Mouse (Mus musculus) lung, postnatal 10 days (tissue): ENCODE data around the gene C1s1.
"Not testable (repeated sequence)": the region's sequence is repeated elsewhere in the genome, so short reads cannot be mapped to it uniquely, and the experiment has no call there.

Experiments used
- DNase-seq: peaks from one replicate; pipeline ENCODE4 v3.0.0; 2021

The C1s1 gene

GRCm38 (mm10) chr6:124542284-124542683, at the start of gene C1s1:
Gene C1s1, minus strand, starts transcription at chr6:124542359.
- peak; percentile 82 for DNase-seq

GRCm38 (mm10) chr6:124588771-124589170, 46.6 kb upstream of the C1s1 start:
- no peak for DNase-seq

- DNase-seq, result no peak
Observed at GRCm38 (mm10) chr6:124586266-124586665, 44.1 kb upstream of the C1s1 start.

- no peak for DNase-seq
Observed at GRCm38 (mm10) chr6:124585761-124586160, 43.6 kb upstream of the C1s1 start.

- DNase-seq, result no peak
Observed at GRCm38 (mm10) chr6:124584935-124585334, 42.8 kb upstream of the C1s1 start.

- DNase-seq, result no peak
Observed at GRCm38 (mm10) chr6:124582231-124582630, 40.1 kb upstream of the C1s1 start.

- peak; percentile 12 for DNase-seq
Observed at GRCm38 (mm10) chr6:124580155-124580554, 38.0 kb upstream of the C1s1 start.

- DNase-seq, result not testable (repeated sequence)
Observed at GRCm38 (mm10) chr6:124575155-124575678, 33.1 kb upstream of the C1s1 start.

- DNase-seq, result peak; percentile 73
Observed at GRCm38 (mm10) chr6:124570026-124570425, 27.9 kb upstream of the C1s1 start, which contains the start of gene C1rb. Gene C1rb, plus strand, starts transcription at chr6:124570294.

GRCm38 (mm10) chr6:124561611-124562010, 19.5 kb upstream of the C1s1 start:
- not testable (repeated sequence) for DNase-seq

GRCm38 (mm10) chr6:124561156-124561555, 19.0 kb upstream of the C1s1 start:
- DNase-seq, result not testable (repeated sequence)

GRCm38 (mm10) chr6:124555956-124556355, 13.8 kb upstream of the C1s1 start:
- DNase-seq, result not testable (repeated sequence)

GRCm38 (mm10) chr6:124552766-124553165, 10.6 kb upstream of the C1s1 start:
- DNase-seq, result no peak

- DNase-seq, result no peak
Observed at GRCm38 (mm10) chr6:124549023-124549550, 6.9 kb upstream of the C1s1 start.

- not testable (repeated sequence) for DNase-seq
Observed at GRCm38 (mm10) chr6:124547979-124548378, 5.8 kb upstream of the C1s1 start.

- no peak for DNase-seq
Observed at GRCm38 (mm10) chr6:124545425-124545824, 3.3 kb upstream of the C1s1 start.

GRCm38 (mm10) chr6:124544466-124544865, 2.3 kb upstream of the C1s1 start:
- peak; percentile 56 for DNase-seq

GRCm38 (mm10) chr6:124541176-124541575, 983 bp downstream of the C1s1 start:
- not testable (repeated sequence) for DNase-seq

- DNase-seq, result not testable (repeated sequence)
Observed at GRCm38 (mm10) chr6:124536125-124536829, 5.9 kb downstream of the C1s1 start.

GRCm38 (mm10) chr6:124531077-124531476, 11.1 kb downstream of the C1s1 start:
- DNase-seq, result no peak

GRCm38 (mm10) chr6:124527881-124528280, 14.3 kb downstream of the C1s1 start:
- DNase-seq, result no peak

- DNase-seq, result not testable (repeated sequence)
Observed at GRCm38 (mm10) chr6:124522082-124522481, 20.1 kb downstream of the C1s1 start.

- not testable (repeated sequence) for DNase-seq
Observed at GRCm38 (mm10) chr6:124517733-124518132, 24.4 kb downstream of the C1s1 start.

- DNase-seq, result peak; percentile 76
Observed at GRCm38 (mm10) chr6:124512355-124512836, 29.8 kb downstream of the C1s1 start, which contains the start of gene C1ra. Gene C1ra, plus strand, starts transcription at chr6:124512405.
